Mouse (Mus musculus) layer of hippocampus, adult 2 months (tissue): ENCODE results near the gene Exosc1. TPM values are rescaled to one million over a fixed set of nuclear protein-coding genes. Genes with fewer than 3 reads are reported as not detected.

Source experiments
- DNase-seq, 2 experiments: peaks; one replicate each; pipeline ENCODE4 v3.0.0; 2022; ENCODE audit warnings: low spot score in 2 of 2
- H3K27ac ChIP-seq: fragments of 200-600 bp; 2 replicates; pipeline ENCODE4 v1.8.1; 2022
- H3K4me3 ChIP-seq: fragments of 200-600 bp; 2 replicates; pipeline ENCODE4 v1.8.1; 2022; ENCODE audit warnings: mild to moderate bottlenecking
- CTCF ChIP-seq: fragments of 200-600 bp; conservative IDR thresholded peaks from 2 replicates; pipeline ENCODE4 v1.8.1; 2022; ENCODE audit warnings: antibody characterized with exemption, mild to moderate bottlenecking, moderate library complexity
- total RNA-seq, 2 experiments: library from RNA; stranded (reverse); gene quantifications; 2 replicates each; pipeline ENCODE4 v1.2.3; 2021

Exosc1 gene
- total RNA-seq, 2 experiments from 2014 or later = 27.6 to 35.4 TPM

DNA sequence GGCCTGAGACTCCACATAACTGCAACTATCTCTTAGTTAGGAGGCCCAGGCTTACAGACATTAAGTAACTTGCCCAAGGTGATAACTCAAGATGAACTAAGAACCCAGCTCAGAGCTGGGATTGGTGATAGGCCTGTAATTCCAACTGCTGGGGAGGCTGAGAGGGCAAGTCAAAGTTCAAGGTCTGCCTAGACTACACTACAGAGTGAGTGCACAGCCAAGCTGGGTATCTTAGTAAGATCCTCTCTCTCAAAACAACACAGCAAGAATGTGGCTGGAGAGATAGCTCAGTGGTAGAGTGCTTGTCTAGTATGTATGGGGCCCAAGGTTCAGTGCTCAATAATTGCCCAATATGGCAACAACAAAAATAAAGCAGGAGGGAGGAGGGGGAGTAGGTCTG is 45.0 kb downstream of the Exosc1 start:
- TF ChIP-seq CTCF = no peak

GRCm38 (mm10) chr19:41883882-41884281 is 49.3 kb downstream of the Exosc1 start:
- no peak for DNase-seq
- TF ChIP-seq CTCF = no peak
- no peak overlapping the region for H3K27ac ChIP-seq
- no peak overlapping the region for H3K4me3 ChIP-seq

More for the DNA sequence above, 45.0 kb downstream of the Exosc1 start:
- Histone ChIP-seq H3K4me3 (no peak overlapping the region), H3K27ac (no peak overlapping the region)
- no peak for DNase-seq

- TF ChIP-seq CTCF = no peak
- no peak for DNase-seq
- Histone ChIP-seq H3K4me3 (no peak overlapping the region), H3K27ac (no peak overlapping the region)
Observed at GRCm38 (mm10) chr19:41881842-41882241, 51.4 kb downstream of the Exosc1 start.

DNA sequence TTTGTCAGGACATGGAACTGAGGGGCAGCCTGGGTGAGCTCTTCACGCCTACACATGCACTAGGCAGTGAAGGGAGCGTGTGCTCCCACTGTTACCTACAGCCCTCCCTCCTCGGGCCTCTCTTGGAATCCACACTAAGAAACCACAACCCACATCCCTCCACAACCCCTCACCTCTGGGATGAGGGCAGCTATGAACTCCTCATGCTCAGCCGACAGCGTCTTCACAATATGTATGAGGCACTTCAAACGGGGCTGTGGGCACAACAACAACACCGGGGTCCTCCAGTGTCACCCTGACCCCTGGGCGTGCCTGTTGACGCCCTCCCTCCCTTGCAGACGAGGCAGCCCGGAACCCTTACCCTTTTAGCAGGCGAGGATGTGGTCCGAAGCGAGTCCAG is 58.9 kb downstream of the Exosc1 start:
- no peak for TF ChIP-seq CTCF
- no peak overlapping the region for H3K4me3 ChIP-seq
- DNase-seq = no peak
- H3K27ac ChIP-seq = no peak overlapping the region

Other genes with a start within 250 kb of the Exosc1 start
- gene Slit1, start 189.8 kb downstream of the Exosc1 start, total RNA-seq = 100 to 1,000 TPM; 232 to 244 TPM
- 1 to 10 TPM; 2.2 to 2.5 TPM for gene Arhgap19, start 131.4 kb downstream of the Exosc1 start, total RNA-seq
- 10 to 100 TPM; 22.0 to 27.1 TPM for gene Frat1, start 103.5 kb downstream of the Exosc1 start, total RNA-seq
- 10 to 100 TPM; 10.7 to 11.7 TPM for gene Frat2, start 85.3 kb downstream of the Exosc1 start, total RNA-seq
- 10 to 100 TPM; 33.4 to 34.2 TPM for gene Rrp12, start 37.2 kb downstream of the Exosc1 start, total RNA-seq
- 100 to 1,000 TPM; 502 to 540 TPM for gene Pgam1, start 21.5 kb downstream of the Exosc1 start, total RNA-seq
- gene Zdhhc16, start 57 bp upstream of the Exosc1 start, total RNA-seq = 10 to 100 TPM; 45.2 to 47.3 TPM
- gene Mms19, start 47.7 kb upstream of the Exosc1 start, total RNA-seq = 10 to 100 TPM; 30.9 to 39.2 TPM
- 10 to 100 TPM; 14.0 to 14.6 TPM for gene Ubtd1, start 48.3 kb upstream of the Exosc1 start, total RNA-seq
- gene Ankrd2, start 102.6 kb upstream of the Exosc1 start, total RNA-seq = not detected
- 1 to 10 TPM; 7.4 to 8.6 TPM for gene Hoga1, start 112.2 kb upstream of the Exosc1 start, total RNA-seq
- 1 to 10 TPM; 1.6 to 1.9 TPM for gene 4933411K16Rik, start 118.8 kb upstream of the Exosc1 start, total RNA-seq
- 10 to 100 TPM; 65.6 to 67.0 TPM for gene Morn4, start 152.9 kb upstream of the Exosc1 start, total RNA-seq
- 10 to 100 TPM; 62.5 to 68.2 TPM for gene Pi4k2a, start 157.0 kb upstream of the Exosc1 start, total RNA-seq
- gene Avpi1, start 195.6 kb upstream of the Exosc1 start, total RNA-seq = 10 to 100 TPM; 18.0 to 20.7 TPM
- gene Marveld1, start 214.0 kb upstream of the Exosc1 start, total RNA-seq = 1 to 10 TPM; 7.0 to 8.3 TPM
- 100 to 1,000 TPM in 1 of 2 experiments, 10 to 100 TPM in 1; 91.7 to 101 TPM for gene Zfyve27, start 230.5 kb upstream of the Exosc1 start, total RNA-seq